Mouse (Mus musculus): Measurements from ENCODE around the gene Tmem132c. TPM values are rescaled to one million over a fixed set of nuclear protein-coding genes. Genes with fewer than 3 reads are reported as not detected.

Tmem132c gene
- total RNA-seq, 2 experiments from 2014 or later: 0.68 to 0.97 TPM

- no peak for DNase-seq
Measured at GRCm38 (mm10) chr5:127496895-127497294, 255.3 kb downstream of the Tmem132c start.

GRCm38 (mm10) chr5:127499151-127499827, 257.7 kb downstream of the Tmem132c start:
- DNase-seq: no peak

DNA sequence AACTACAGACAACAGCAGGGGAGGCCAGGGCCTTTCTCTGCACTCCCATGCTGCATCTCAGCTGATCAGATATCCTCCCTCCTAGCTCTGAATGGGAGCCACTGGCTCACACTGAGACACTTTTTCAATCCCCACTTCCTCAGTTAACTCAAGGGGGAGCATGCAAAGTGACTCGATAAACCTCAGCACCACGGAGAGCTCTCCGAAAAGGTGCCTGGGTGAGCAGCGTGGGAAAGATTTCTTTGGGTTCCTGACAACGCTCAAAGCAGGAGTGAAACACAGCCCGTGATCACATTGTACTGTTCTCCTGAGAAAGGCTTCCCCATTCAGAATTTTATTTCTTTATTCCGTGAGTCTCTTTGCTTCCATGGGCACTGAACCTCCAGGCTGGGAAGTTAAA, 261.2 kb downstream of the Tmem132c start:
- DNase-seq: no peak

GRCm38 (mm10) chr5:127505697-127506096, 264.1 kb downstream of the Tmem132c start:
- DNase-seq: no peak

GRCm38 (mm10) chr5:127511653-127512052, 270.0 kb downstream of the Tmem132c start:
- DNase-seq: no peak

- DNase-seq: no peak
Measured at GRCm38 (mm10) chr5:127515960-127516359, 274.4 kb downstream of the Tmem132c start.

DNA sequence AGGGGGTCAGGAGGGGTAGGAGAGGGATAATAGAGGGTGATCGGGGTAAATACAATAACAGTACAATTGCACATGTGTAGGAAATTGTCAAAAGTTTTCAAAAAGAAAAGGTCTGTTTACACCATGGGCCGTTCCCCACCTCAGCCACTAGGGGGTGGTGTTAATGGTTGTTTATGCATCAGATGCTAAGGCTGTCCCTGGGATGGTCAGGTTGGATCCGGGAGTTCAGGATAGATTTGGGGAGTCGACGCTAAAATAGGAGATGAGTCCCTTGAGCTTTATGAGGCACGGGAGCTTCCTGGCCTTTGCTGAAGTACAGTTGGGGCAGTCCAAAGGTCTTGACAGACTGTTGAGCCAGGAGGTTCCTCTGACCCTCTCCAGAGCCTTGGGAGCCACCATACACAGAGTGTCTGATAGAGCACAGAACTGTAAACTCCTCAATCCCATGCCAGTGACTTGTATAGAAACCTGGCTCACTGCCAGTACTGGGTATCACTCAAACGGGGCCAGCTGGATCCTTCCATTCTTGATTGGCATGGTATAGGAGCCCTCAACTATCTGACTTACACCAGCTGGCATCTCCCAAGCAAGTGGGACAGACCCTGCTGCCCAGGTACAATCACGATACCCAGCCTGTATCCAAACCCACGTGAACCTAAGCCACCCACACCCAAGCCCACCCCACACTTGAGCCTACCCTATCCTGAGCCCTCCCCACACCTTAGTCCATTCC, 281.3 kb downstream of the Tmem132c start:
- DNase-seq: no peak

DNA sequence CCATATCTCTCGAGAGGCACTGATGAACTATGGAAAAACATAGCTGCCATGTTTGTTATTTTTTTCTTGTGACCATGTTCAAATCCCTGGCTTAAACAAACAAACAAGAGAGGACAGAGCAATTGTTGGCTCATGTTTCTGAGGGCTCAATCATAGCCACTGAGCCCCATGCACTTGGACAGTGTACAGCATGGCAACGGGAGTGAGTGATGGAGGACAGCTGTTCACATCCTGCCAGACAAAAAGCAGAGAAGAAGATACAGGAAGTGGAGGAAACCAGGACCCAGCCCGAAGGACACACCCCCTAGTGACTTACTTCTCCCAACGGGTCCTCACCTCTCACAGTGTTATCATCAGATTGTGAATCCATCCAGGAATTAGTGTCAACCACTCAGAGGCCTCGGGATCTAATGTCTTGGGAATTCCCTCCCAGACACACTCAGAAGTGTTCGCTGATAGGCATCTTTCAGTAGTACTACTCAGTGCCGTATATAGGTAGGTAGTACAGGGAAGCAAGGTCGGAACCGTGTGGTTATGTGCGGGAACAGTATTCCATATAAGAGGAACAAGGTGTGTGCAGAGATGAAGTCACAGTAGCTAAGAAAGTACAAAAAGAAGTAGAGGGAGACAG, 285.9 kb downstream of the Tmem132c start:
- DNase-seq: no peak

GRCm38 (mm10) chr5:127537508-127537907, 295.9 kb downstream of the Tmem132c start:
- DNase-seq: no peak

DNA sequence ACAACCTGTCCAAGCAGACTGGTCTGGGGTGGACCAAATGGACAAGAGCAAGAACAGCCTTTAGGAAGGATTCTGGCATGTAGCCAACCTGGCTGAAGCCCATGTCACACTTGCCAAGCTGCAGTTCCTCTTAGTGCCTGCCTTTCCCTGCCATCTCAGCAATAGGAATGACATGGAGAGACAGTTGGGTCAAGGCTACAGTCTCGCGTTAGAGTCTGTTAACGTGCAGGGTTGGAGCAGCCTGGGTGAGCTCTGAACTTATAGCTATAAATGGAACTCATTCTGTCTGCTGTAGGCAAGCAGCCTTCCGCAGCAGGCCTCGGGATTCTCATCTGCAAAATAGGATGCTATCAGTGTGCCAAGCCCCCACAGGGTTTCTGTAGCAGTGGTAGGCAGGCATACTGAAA, 305.0 kb downstream of the Tmem132c start:
- no peak for DNase-seq

- DNase-seq: no peak
Measured at GRCm38 (mm10) chr5:127548136-127548535, 306.5 kb downstream of the Tmem132c start.

DNA sequence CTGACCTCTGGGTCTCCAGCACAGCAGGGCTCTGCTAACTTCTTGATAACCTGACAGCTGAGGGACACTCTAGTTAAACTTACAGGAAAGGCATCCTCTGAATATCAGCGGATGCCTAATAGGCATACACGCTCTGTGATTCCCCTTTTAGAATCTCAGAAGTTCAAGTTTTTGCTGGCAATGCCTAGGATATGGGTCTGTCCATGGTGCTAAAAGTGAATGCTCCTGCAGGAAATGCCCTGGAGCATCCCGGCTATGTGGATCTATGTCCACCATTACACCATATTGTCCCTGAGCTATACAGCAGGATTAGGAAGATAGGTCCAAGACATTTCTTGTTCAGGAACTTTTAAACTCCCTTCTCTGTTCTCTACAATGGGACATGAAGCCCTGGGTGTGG, 319.5 kb downstream of the Tmem132c start:
- no peak for DNase-seq

- DNase-seq: no peak
Measured at GRCm38 (mm10) chr5:127567165-127567741, 325.6 kb downstream of the Tmem132c start.

- DNase-seq: no peak
Measured at GRCm38 (mm10) chr5:127577419-127577818, 335.8 kb downstream of the Tmem132c start.

GRCm38 (mm10) chr5:127583658-127584057, 342.1 kb downstream of the Tmem132c start:
- DNase-seq: no peak

DNA sequence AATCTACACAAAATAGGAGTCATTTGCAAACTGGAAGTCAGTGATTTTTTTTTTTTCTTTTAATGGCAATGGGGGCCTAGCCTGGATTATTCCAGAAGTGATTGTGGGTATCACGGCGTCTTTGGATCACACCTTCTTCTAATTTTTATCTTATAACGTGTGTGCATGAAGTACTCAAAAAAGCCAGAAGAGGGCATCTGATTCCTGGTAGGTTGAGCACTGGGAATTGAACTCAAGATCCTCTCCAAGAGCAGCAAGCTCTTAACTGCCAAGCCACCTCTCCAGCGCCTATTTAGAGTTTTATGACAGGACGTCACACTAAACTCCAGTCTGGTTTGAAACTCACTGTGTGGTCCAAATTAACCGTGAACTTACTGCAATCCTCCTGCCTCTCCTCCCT, 346.2 kb downstream of the Tmem132c start:
- DNase-seq: no peak

- DNase-seq: no peak
Measured at GRCm38 (mm10) chr5:127592406-127592805, 350.8 kb downstream of the Tmem132c start.

DNA sequence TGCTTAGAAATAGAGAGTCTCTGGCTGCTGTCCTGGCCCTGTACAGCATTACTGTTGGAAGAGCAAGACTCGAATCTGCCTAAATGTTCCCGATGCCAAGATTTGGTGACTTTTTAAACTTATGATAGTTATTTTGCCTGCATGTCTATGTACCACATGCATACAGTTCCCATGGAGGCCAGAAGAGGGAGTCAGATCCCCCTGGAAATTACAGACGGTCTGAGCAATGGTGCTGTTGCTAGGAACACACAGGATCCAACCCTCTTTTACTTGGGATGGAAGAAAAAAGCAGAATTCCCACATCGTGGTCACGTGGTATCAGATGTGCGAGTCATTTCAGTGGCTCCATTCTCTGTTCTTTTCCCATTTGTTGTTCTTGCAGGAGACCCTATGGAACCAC, 351.2 kb downstream of the Tmem132c start:
- DNase-seq: no peak

GRCm38 (mm10) chr5:127595676-127596075, 354.1 kb downstream of the Tmem132c start:
- no peak for DNase-seq

- DNase-seq: no peak
Measured at GRCm38 (mm10) chr5:127596862-127597261, 355.3 kb downstream of the Tmem132c start.

GRCm38 (mm10) chr5:127602996-127603395, 361.4 kb downstream of the Tmem132c start:
- DNase-seq: no peak

GRCm38 (mm10) chr5:127607507-127607906, 365.9 kb downstream of the Tmem132c start:
- DNase-seq: no peak

DNA sequence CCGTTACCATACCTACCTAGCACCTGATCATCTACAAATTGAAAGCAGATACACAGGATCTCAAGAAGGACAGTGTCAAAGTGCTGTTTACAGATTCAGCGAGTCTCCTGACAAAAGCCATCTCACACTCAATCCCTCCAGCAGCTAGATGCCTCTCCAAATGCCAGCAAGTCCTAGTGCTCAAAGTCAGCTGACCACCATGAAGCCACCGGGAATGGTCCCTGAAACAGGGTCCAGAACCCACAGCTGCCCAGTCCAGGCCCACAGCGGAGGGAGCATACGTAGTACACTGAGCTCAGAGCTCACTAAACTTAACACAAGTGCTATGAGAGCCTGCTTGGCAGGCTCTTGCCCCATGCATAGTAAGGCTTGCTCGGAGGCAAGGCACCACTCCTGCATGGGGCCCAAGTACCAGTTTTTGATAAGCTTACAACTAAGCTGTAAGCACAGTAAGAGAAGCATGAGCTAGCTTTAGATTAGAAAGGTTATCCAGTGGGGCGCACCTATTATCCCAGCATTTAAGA, 367.6 kb downstream of the Tmem132c start:
- no peak for DNase-seq

Measured in gastrocnemius, postnatal 10 days (tissue).